Mouse (Mus musculus): ENCODE measurements around the gene Asdurf. TPM values are rescaled to one million over a fixed set of nuclear protein-coding genes. Genes with fewer than 3 reads are reported as not detected.
"Not testable (repeated sequence)": the region's sequence is repeated elsewhere in the genome, so short reads cannot be mapped to it uniquely, and the experiment has no call there.

The Asdurf gene
- not detected in 2 replicates for polyA plus RNA-seq (2014; fragmentation: Nextera tagmentation; extraction: Ambion mirVana)

- peak within 1 kb of the TSS; percentile 86 for H3K27ac ChIP-seq (ENCODE audit: low read depth, low read length)
- no peaks in the 10 kb centered on the region for H3K27me3 ChIP-seq (ENCODE audit: control insufficient read depth, insufficient read depth, low read length)
- no peaks in the 10 kb centered on the region for H3K9me3 ChIP-seq (replicated peaks; ENCODE audit: control insufficient read depth, low read length)
- peaks cover 6% of the 10 kb centered on the region; the same call in 1 of the 2 replicates for H3K4me1 ChIP-seq (ENCODE audit: control insufficient read depth, insufficient read depth, low read length)
- peak; percentile 99 for ATAC-seq (replicated peaks; ENCODE audit: insufficient number of reproducible peaks, low FRiP score, low TSS enrichment)
- peak within 1 kb of the TSS; percentile 71 for H3K4me2 ChIP-seq
- H3K9ac ChIP-seq (ENCODE audit: low read depth, low read length), result peak within 1 kb of the TSS; percentile 96
- WGBS (ENCODE audit: insufficient replicate concordance), result under 1% methylated on average over 44 of the region's 44 CpGs
- peak within 1 kb of the TSS; percentile 84 for H3K4me3 ChIP-seq (ENCODE audit: low read depth, low read length)
- H3K36me3 ChIP-seq (ENCODE audit: control insufficient read depth, insufficient read depth, low read length), result peaks cover 8% of the 10 kb centered on the region
Measured at GRCm38 (mm10) chr1:53352327-53353261, at the start of gene Asdurf, which contains the start of the genes Gm28551 and Asnsd1. Asdurf (minus strand) TSS chr1:53352619. Gm28551 (minus strand) TSS chr1:53352667. Asnsd1 (minus strand) TSS chr1:53352752.

- H3K9me3 ChIP-seq (replicated peaks; ENCODE audit: control insufficient read depth, low read length); H3K27me3 ChIP-seq (ENCODE audit: control insufficient read depth, insufficient read depth, low read length); H3K9ac ChIP-seq (ENCODE audit: low read depth, low read length); ATAC-seq (replicated peaks; ENCODE audit: insufficient number of reproducible peaks, low FRiP score, low TSS enrichment); H3K36me3 ChIP-seq (ENCODE audit: control insufficient read depth, insufficient read depth, low read length); H3K27ac ChIP-seq (ENCODE audit: low read depth, low read length); H3K4me1 ChIP-seq (ENCODE audit: control insufficient read depth, insufficient read depth, low read length): not testable (repeated sequence)
- 25% methylated on average over 21 of the region's 21 CpGs for WGBS (ENCODE audit: insufficient replicate concordance)
- H3K4me2 ChIP-seq, result peak overlapping the region; percentile 55
- H3K4me3 ChIP-seq (ENCODE audit: low read depth, low read length), result peak overlapping the region; percentile 21; the same call in 1 of the 2 replicates
Measured at GRCm38 (mm10) chr1:53393936-53394760, 41.7 kb upstream of the Asdurf start.

GRCm38 (mm10) chr1:53388762-53389161 lies 36.3 kb upstream of the Asdurf start:
- no peaks in the 10 kb centered on the region for H3K36me3 ChIP-seq (ENCODE audit: control insufficient read depth, insufficient read depth, low read length)
- no peak overlapping the region for H3K4me3 ChIP-seq (ENCODE audit: low read depth, low read length)
- no peaks in the 10 kb centered on the region for H3K9me3 ChIP-seq (replicated peaks; ENCODE audit: control insufficient read depth, low read length)
- H3K9ac ChIP-seq (ENCODE audit: low read depth, low read length), result no peak overlapping the region
- WGBS (ENCODE audit: insufficient replicate concordance), result 86% methylated on average over 10 of the region's 14 CpGs
- no peaks in the 10 kb centered on the region for H3K27me3 ChIP-seq (ENCODE audit: control insufficient read depth, insufficient read depth, low read length)
- peak; percentile 42; the same call in 1 of the 2 replicates for ATAC-seq (replicated peaks; ENCODE audit: insufficient number of reproducible peaks, low FRiP score, low TSS enrichment)
- H3K4me2 ChIP-seq, result no peak overlapping the region
- H3K4me1 ChIP-seq (ENCODE audit: control insufficient read depth, insufficient read depth, low read length), result no peaks in the 10 kb centered on the region
- no peak overlapping the region for H3K27ac ChIP-seq (ENCODE audit: low read depth, low read length)

- no peak for ATAC-seq (replicated peaks; ENCODE audit: insufficient number of reproducible peaks, low FRiP score, low TSS enrichment)
- no peak overlapping the region for H3K27ac ChIP-seq (ENCODE audit: low read depth, low read length)
- H3K27me3 ChIP-seq (ENCODE audit: control insufficient read depth, insufficient read depth, low read length), result no peaks in the 10 kb centered on the region
- H3K4me1 ChIP-seq (ENCODE audit: control insufficient read depth, insufficient read depth, low read length), result no peaks in the 10 kb centered on the region
- H3K9me3 ChIP-seq (replicated peaks; ENCODE audit: control insufficient read depth, low read length), result no peaks in the 10 kb centered on the region
- WGBS (ENCODE audit: insufficient replicate concordance), result 79% methylated on average over 6 of the region's 6 CpGs
- H3K4me2 ChIP-seq, result no peak overlapping the region
- no peaks in the 10 kb centered on the region for H3K36me3 ChIP-seq (ENCODE audit: control insufficient read depth, insufficient read depth, low read length)
- no peak overlapping the region for H3K4me3 ChIP-seq (ENCODE audit: low read depth, low read length)
- no peak overlapping the region for H3K9ac ChIP-seq (ENCODE audit: low read depth, low read length)
Measured at GRCm38 (mm10) chr1:53384085-53384688, 31.8 kb upstream of the Asdurf start.

GRCm38 (mm10) chr1:53377731-53378130 lies 25.3 kb upstream of the Asdurf start:
- Histone ChIP-seq H3K4me1 (ENCODE audit: control insufficient read depth, insufficient read depth, low read length) (no peaks in the 10 kb centered on the region), H3K4me3 (ENCODE audit: low read depth, low read length) (no peak overlapping the region), H3K27me3 (ENCODE audit: control insufficient read depth, insufficient read depth, low read length) (no peaks in the 10 kb centered on the region), H3K4me2 (no peak overlapping the region), H3K36me3 (ENCODE audit: control insufficient read depth, insufficient read depth, low read length) (no peaks in the 10 kb centered on the region), H3K9ac (ENCODE audit: low read depth, low read length) (no peak overlapping the region), H3K27ac (ENCODE audit: low read depth, low read length) (no peak overlapping the region), H3K9me3 (replicated peaks; ENCODE audit: control insufficient read depth, low read length) (no peaks in the 10 kb centered on the region)
- WGBS (ENCODE audit: insufficient replicate concordance), result 83% methylated on average over 3 of the region's 3 CpGs
- ATAC-seq (replicated peaks; ENCODE audit: insufficient number of reproducible peaks, low FRiP score, low TSS enrichment), result no peak

- ATAC-seq (replicated peaks; ENCODE audit: insufficient number of reproducible peaks, low FRiP score, low TSS enrichment); H3K27me3 ChIP-seq (ENCODE audit: control insufficient read depth, insufficient read depth, low read length); H3K36me3 ChIP-seq (ENCODE audit: control insufficient read depth, insufficient read depth, low read length); H3K4me2 ChIP-seq; H3K9ac ChIP-seq (ENCODE audit: low read depth, low read length); H3K9me3 ChIP-seq (replicated peaks; ENCODE audit: control insufficient read depth, low read length); H3K4me3 ChIP-seq (ENCODE audit: low read depth, low read length); H3K27ac ChIP-seq (ENCODE audit: low read depth, low read length); H3K4me1 ChIP-seq (ENCODE audit: control insufficient read depth, insufficient read depth, low read length): not testable (repeated sequence)
- 85% methylated on average over 2 of the region's 2 CpGs for WGBS (ENCODE audit: insufficient replicate concordance)
Measured at GRCm38 (mm10) chr1:53375965-53376364, 23.5 kb upstream of the Asdurf start.

GRCm38 (mm10) chr1:53358988-53359387 lies 6.6 kb upstream of the Asdurf start:
- Histone ChIP-seq H3K27me3 (ENCODE audit: control insufficient read depth, insufficient read depth, low read length) (no peaks in the 10 kb centered on the region), H3K4me2 (no peak overlapping the region), H3K27ac (ENCODE audit: low read depth, low read length) (no peak overlapping the region), H3K4me3 (ENCODE audit: low read depth, low read length) (no peak overlapping the region), H3K9ac (ENCODE audit: low read depth, low read length) (no peak overlapping the region), H3K9me3 (replicated peaks; ENCODE audit: control insufficient read depth, low read length) (no peaks in the 10 kb centered on the region), H3K4me1 (ENCODE audit: control insufficient read depth, insufficient read depth, low read length) (no peaks in the 10 kb centered on the region), H3K36me3 (ENCODE audit: control insufficient read depth, insufficient read depth, low read length) (no peaks in the 10 kb centered on the region)
- ATAC-seq (replicated peaks; ENCODE audit: insufficient number of reproducible peaks, low FRiP score, low TSS enrichment), result no peak

- H3K4me2 ChIP-seq, result no peak overlapping the region
- H3K9ac ChIP-seq (ENCODE audit: low read depth, low read length), result no peak overlapping the region
- no peak for ATAC-seq (replicated peaks; ENCODE audit: insufficient number of reproducible peaks, low FRiP score, low TSS enrichment)
- H3K36me3 ChIP-seq (ENCODE audit: control insufficient read depth, insufficient read depth, low read length), result peaks cover 29% of the 10 kb centered on the region
- WGBS (ENCODE audit: insufficient replicate concordance), result 95% methylated on average over 2 of the region's 2 CpGs
- H3K27ac ChIP-seq (ENCODE audit: low read depth, low read length), result no peak overlapping the region
- no peaks in the 10 kb centered on the region for H3K27me3 ChIP-seq (ENCODE audit: control insufficient read depth, insufficient read depth, low read length)
- no peaks in the 10 kb centered on the region for H3K9me3 ChIP-seq (replicated peaks; ENCODE audit: control insufficient read depth, low read length)
- no peak overlapping the region for H3K4me3 ChIP-seq (ENCODE audit: low read depth, low read length)
- H3K4me1 ChIP-seq (ENCODE audit: control insufficient read depth, insufficient read depth, low read length), result no peaks in the 10 kb centered on the region
Measured at GRCm38 (mm10) chr1:53341071-53341470, 11.3 kb downstream of the Asdurf start.
